ENCODE assay signal across 12 mouse cellular contexts in genomic region chr16:31364475-31364874, GRCm38 (mm10). TPM values are rescaled to one million over a fixed set of nuclear protein-coding genes. Genes with fewer than 3 reads are reported as not detected.
DNase-seq lines count a peak whose midpoint lies in the region; ATAC-seq and TF ChIP-seq lines count a peak whose summit lies in the region.
"Had no signal": no experiment of that assay in that cellular context is flagged by ENCODE, and none has a peak within 500 bp of the region (broad histone marks: within the 10 kb centered on the region; RNA-seq: fewer than 3 reads in every experiment).

No protein-coding gene starts in this region.

- TF ChIP-seq EP300 in stomach, postnatal 0 days (optimal IDR thresholded peaks at IDR 0.05): no peak

- H3K9ac ChIP-seq in kidney, embryonic 15.5 days: no peak overlapping the region
- no peak overlapping the region for H3K9ac ChIP-seq in intestine, embryonic 16.5 days (ENCODE audit: low read depth, low read length)
- H3K9ac ChIP-seq in stomach, postnatal 0 days (ENCODE audit: low read length): no peak overlapping the region
- H3K9ac ChIP-seq: limb, embryonic 12.5 days had no signal

- no peak overlapping the region for H3K4me3 ChIP-seq in kidney, adult 2 months (ENCODE audit: insufficient read depth, low read depth, low read length)
- H3K4me3 ChIP-seq in kidney, embryonic 15.5 days (replicated peaks): no peak overlapping the region
- no peak overlapping the region for H3K4me3 ChIP-seq in intestine, embryonic 16.5 days (ENCODE audit: low read length)
- no peak overlapping the region for H3K4me3 ChIP-seq in stomach, postnatal 0 days (ENCODE audit: low read depth, low read length)
- no peak overlapping the region for H3K4me3 ChIP-seq in thymus, adult 2 months (ENCODE audit: control insufficient read depth, insufficient read depth, low read length)
- H3K4me3 ChIP-seq: limb, embryonic 12.5 days had no signal

- peak; percentile 31 for DNase-seq in kidney, adult 2 months
- DNase-seq in right cerebral cortex, adult 18-20 months: peak; percentile 25
- no peak for DNase-seq in right cerebral cortex, postnatal 25 days
- peak; percentile 59 for DNase-seq in stomach, postnatal 0 days (ENCODE audit: low spot score)
- DNase-seq in thymus, adult 2 months: no peak
- DNase-seq: lung, adult 2 months; thymus, postnatal 4 days had no signal

- H3K4me2 ChIP-seq in kidney, embryonic 15.5 days: no peak overlapping the region
- H3K4me2 ChIP-seq in intestine, embryonic 16.5 days (ENCODE audit: low read depth, low read length): no peak overlapping the region; the same call in 1 of the 2 replicates
- no peak overlapping the region for H3K4me2 ChIP-seq in stomach, postnatal 0 days (replicated peaks; ENCODE audit: low read depth)
- H3K4me2 ChIP-seq: limb, embryonic 12.5 days had no signal

- no peak for TF ChIP-seq POLR2A in kidney, adult 2 months (IDR thresholded peaks at IDR 0.05; ENCODE audit: low read depth, low read length)
- no peak for TF ChIP-seq POLR2A in thymus, adult 2 months (IDR thresholded peaks at IDR 0.05; ENCODE audit: control insufficient read depth, extremely low read depth, insufficient read depth, low read length, poor library complexity)

- no peak for TF ChIP-seq CTCF in kidney, adult 2 months (conservative IDR thresholded peaks at IDR 0.05; ENCODE audit: insufficient read depth, insufficient read length, low read depth, low read length)
- TF ChIP-seq CTCF in stomach, postnatal 0 days (IDR thresholded peaks at IDR 0.05; ENCODE audit: low read depth): no peak
- TF ChIP-seq CTCF in thymus, adult 2 months (IDR thresholded peaks at IDR 0.05; ENCODE audit: borderline replicate concordance, control insufficient read depth, extremely low read depth, insufficient read depth, low read length, poor library complexity): no peak

- ATAC-seq in kidney, embryonic 15.5 days (replicated peaks; ENCODE audit: low FRiP score): no peak
- ATAC-seq in intestine, embryonic 16.5 days: peak; percentile 30
- ATAC-seq in stomach, postnatal 0 days (ENCODE audit: low FRiP score, low TSS enrichment): peak; percentile 68
- ATAC-seq: activated CD4-positive, CD25-positive, alpha-beta regulatory T cell, adult 4 months had no signal

- H3K27ac ChIP-seq in kidney, adult 2 months (ENCODE audit: insufficient read depth, low read depth, low read length): no peak overlapping the region
- H3K27ac ChIP-seq in kidney, embryonic 15.5 days: no peak overlapping the region
- peak overlapping the region; percentile 73 for H3K27ac ChIP-seq in intestine, embryonic 16.5 days (ENCODE audit: low read length)
- peak overlapping the region; percentile 75 for H3K27ac ChIP-seq in stomach, postnatal 0 days (replicated peaks)
- H3K27ac ChIP-seq in thymus, adult 2 months (ENCODE audit: control insufficient read depth, insufficient read depth, low read length): no peak overlapping the region
- H3K27ac ChIP-seq: kidney, postnatal 0 days; limb, embryonic 12.5 days had no signal

- no peaks in the 10 kb centered on the region for H3K9me3 ChIP-seq in kidney, embryonic 15.5 days (replicated peaks)
- H3K9me3 ChIP-seq in intestine, embryonic 16.5 days (ENCODE audit: control insufficient read depth, low read length): no peaks in the 10 kb centered on the region
- H3K9me3 ChIP-seq in stomach, postnatal 0 days (ENCODE audit: control insufficient read depth, low read length): no peaks in the 10 kb centered on the region
- H3K9me3 ChIP-seq: limb, embryonic 12.5 days had no signal

- no peaks in the 10 kb centered on the region for H3K36me3 ChIP-seq in kidney, adult 2 months (ENCODE audit: control insufficient read depth, insufficient read depth, low read length)
- H3K36me3 ChIP-seq in kidney, embryonic 15.5 days: no peaks in the 10 kb centered on the region
- no peaks in the 10 kb centered on the region for H3K36me3 ChIP-seq in intestine, embryonic 16.5 days (ENCODE audit: control insufficient read depth, insufficient read depth, low read length)
- H3K36me3 ChIP-seq in stomach, postnatal 0 days (ENCODE audit: control insufficient read depth, insufficient read depth, low read length): no peaks in the 10 kb centered on the region
- no peaks in the 10 kb centered on the region for H3K36me3 ChIP-seq in thymus, adult 2 months (ENCODE audit: control insufficient read depth, insufficient read depth, low read length)
- H3K36me3 ChIP-seq: limb, embryonic 12.5 days had no signal

- no peaks in the 10 kb centered on the region; the same call in 1 of the 2 replicates for H3K4me1 ChIP-seq in kidney, adult 2 months (ENCODE audit: control insufficient read depth, insufficient read depth, low read length)
- H3K4me1 ChIP-seq in kidney, embryonic 15.5 days: no peaks in the 10 kb centered on the region
- H3K4me1 ChIP-seq in intestine, embryonic 16.5 days (ENCODE audit: control insufficient read depth, insufficient read depth, low read length): peaks cover 5% of the 10 kb centered on the region
- no peaks in the 10 kb centered on the region for H3K4me1 ChIP-seq in stomach, postnatal 0 days (replicated peaks; ENCODE audit: control insufficient read depth, insufficient read depth)
- no peaks in the 10 kb centered on the region; the same call in 1 of the 2 replicates for H3K4me1 ChIP-seq in thymus, adult 2 months (replicated peaks; ENCODE audit: control insufficient read depth, insufficient read depth, low read length)

- WGBS in kidney, adult 2 months: 52% methylated on average over 7 of the region's 7 CpGs
- WGBS in kidney, embryonic 15.5 days: 37% methylated on average over 7 of the region's 7 CpGs
- WGBS in intestine, embryonic 16.5 days: 35% methylated on average over 7 of the region's 7 CpGs
- WGBS in stomach, postnatal 0 days: 25% methylated on average over 7 of the region's 7 CpGs
- WGBS in thymus, adult 2 months: 84% methylated on average over 7 of the region's 7 CpGs

- no peaks in the 10 kb centered on the region for H3K27me3 ChIP-seq in kidney, adult 2 months (replicated peaks; ENCODE audit: control insufficient read depth, insufficient read depth, low read length)
- H3K27me3 ChIP-seq in kidney, embryonic 15.5 days: no peaks in the 10 kb centered on the region
- no peaks in the 10 kb centered on the region for H3K27me3 ChIP-seq in intestine, embryonic 16.5 days (replicated peaks; ENCODE audit: control insufficient read depth, insufficient read depth, low read length)
- H3K27me3 ChIP-seq in stomach, postnatal 0 days (ENCODE audit: control insufficient read depth, insufficient read depth, low read length): no peaks in the 10 kb centered on the region
- no peaks in the 10 kb centered on the region for H3K27me3 ChIP-seq in thymus, adult 2 months (ENCODE audit: control insufficient read depth, insufficient read depth, low read length)

RNA-seq across cellular contexts. Expression of gene Apod, which starts 49.9 kb away (rescaled TPM):
- 1.4 and 2.5 TPM in 2 replicates for polyA plus RNA-seq in kidney, adult 2 months (2012; rRNA removed)
- polyA plus RNA-seq in kidney, embryonic 15.5 days (2015; fragmentation: Nextera tagmentation; extraction: Ambion mirVana): 0.36 and 1.0 TPM in 2 replicates
- polyA plus RNA-seq in intestine, embryonic 16.5 days (2015; fragmentation: Nextera tagmentation; extraction: Ambion mirVana): 0.82 and 0.83 TPM in 2 replicates
- 1.0 TPM in 2 replicates for polyA plus RNA-seq in stomach, postnatal 0 days (2015; fragmentation: Nextera tagmentation; extraction: Ambion mirVana)
- polyA plus RNA-seq in thymus, adult 2 months (2012; rRNA removed): 4.3 and 6.1 TPM in 2 replicates
- polyA plus RNA-seq: activated CD4-positive, CD25-positive, alpha-beta regulatory T cell, adult 4 months had no signal

RNA-seq across cellular contexts. Expression of gene Bdh1, which starts 57.6 kb away (rescaled TPM):
- 197 and 276 TPM in 2 replicates for polyA plus RNA-seq in kidney, adult 2 months (2012; rRNA removed)
- 23.6 and 25.4 TPM in 2 replicates for polyA plus RNA-seq in kidney, embryonic 15.5 days (2015; fragmentation: Nextera tagmentation; extraction: Ambion mirVana)
- 272 and 331 TPM in 2 replicates for polyA plus RNA-seq in intestine, embryonic 16.5 days (2015; fragmentation: Nextera tagmentation; extraction: Ambion mirVana)
- 115 and 125 TPM in 2 replicates for polyA plus RNA-seq in stomach, postnatal 0 days (2015; fragmentation: Nextera tagmentation; extraction: Ambion mirVana)
- 59.4 and 78.8 TPM in 2 replicates for polyA plus RNA-seq in thymus, adult 2 months (2012; rRNA removed)

Comparison
In these comparisons a context has a peak if more than half of its experiments do, and no peak if none do; other contexts are left out.
1. DNase-seq: peak in kidney, adult 2 months (single experiment), right cerebral cortex, adult 18-20 months (single experiment) and stomach, postnatal 0 days (single experiment); none in right cerebral cortex, postnatal 25 days (single experiment) and thymus, adult 2 months (single experiment).
2. H3K27ac ChIP-seq: peak in intestine, embryonic 16.5 days (single experiment) and stomach, postnatal 0 days (single experiment); none in kidney, adult 2 months (single experiment), kidney, embryonic 15.5 days (single experiment) and thymus, adult 2 months (single experiment).